Mouse (Mus musculus) cerebellum, postnatal 25 days (tissue): ENCODE data around the gene Olfr1564.
"Not testable (repeated sequence)": the region's sequence is repeated elsewhere in the genome, so short reads cannot be mapped to it uniquely, and the experiment has no call there.

Source experiments
- DNase-seq, 2 experiments: peaks; one replicate each; pipeline ENCODE4 v3.0.0; 2021; ENCODE audit warnings: mixed read lengths in 2 of 2

The Olfr1564 gene

DNA sequence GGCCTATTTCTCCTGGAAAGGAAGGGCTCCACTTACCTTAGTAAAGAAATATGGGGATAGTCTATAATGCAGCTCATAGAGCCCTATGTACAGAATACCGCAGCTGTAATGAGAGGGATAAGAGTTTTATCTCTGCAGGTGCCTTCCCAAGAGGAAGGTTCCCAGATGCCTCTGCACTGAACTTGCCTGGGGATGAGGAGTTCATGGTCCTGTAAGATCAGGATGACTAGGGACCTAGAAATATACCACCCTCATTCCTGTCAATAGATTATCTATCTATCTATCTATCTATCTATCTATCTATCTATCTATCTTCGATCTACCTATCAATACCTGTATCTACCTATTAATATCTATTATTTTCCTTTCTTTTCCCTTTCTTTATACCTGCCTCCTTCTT, at the start of gene Olfr1564:
Olfr1564 (minus strand) TSS at position 101 of the 400 bp plus-strand sequence.
- no peak for DNase-seq

DNA sequence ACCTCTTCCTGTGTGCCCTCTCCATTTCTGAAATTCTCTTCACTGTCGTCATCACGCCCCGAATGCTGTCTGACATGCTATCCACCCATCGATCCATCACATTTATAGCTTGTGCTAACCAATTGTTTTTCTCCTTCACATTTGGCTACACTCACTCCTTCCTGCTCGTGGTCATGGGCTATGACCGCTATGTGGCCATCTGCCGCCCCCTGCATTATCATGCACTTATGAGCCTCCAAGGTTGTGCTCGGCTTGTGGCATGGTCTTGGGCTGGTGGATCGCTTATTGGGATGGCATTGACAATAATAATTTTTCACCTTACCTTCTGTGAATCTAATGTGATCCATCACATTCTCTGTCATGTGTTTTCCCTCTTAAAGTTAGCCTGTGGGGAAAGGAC, 47.4 kb upstream of the Olfr1564 start:
- DNase-seq = no peak

GRCm38 (mm10) chr17:33264376-33264775, 42.9 kb upstream of the Olfr1564 start, which contains the start of gene Olfr63:
TSS of gene Olfr63 (plus strand) at chr17:33264676.
- DNase-seq = no peak

DNA sequence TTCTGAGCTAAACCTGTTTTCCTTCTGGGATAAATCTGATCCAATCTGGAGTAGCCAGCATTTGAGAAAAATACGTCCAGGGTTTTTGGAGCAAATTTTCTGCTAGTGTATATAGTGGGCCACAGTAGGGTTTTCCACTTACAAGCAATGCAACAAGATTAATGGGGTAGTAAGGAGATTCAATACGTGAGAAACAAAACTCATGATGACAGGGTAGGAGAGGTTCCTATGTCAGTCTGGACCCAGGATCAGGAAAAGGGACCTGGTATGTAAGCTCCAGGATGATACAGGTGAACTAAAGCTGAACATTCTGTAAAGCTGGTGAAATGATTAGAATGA, 33.8 kb upstream of the Olfr1564 start:
- DNase-seq = not testable (repeated sequence)

DNA sequence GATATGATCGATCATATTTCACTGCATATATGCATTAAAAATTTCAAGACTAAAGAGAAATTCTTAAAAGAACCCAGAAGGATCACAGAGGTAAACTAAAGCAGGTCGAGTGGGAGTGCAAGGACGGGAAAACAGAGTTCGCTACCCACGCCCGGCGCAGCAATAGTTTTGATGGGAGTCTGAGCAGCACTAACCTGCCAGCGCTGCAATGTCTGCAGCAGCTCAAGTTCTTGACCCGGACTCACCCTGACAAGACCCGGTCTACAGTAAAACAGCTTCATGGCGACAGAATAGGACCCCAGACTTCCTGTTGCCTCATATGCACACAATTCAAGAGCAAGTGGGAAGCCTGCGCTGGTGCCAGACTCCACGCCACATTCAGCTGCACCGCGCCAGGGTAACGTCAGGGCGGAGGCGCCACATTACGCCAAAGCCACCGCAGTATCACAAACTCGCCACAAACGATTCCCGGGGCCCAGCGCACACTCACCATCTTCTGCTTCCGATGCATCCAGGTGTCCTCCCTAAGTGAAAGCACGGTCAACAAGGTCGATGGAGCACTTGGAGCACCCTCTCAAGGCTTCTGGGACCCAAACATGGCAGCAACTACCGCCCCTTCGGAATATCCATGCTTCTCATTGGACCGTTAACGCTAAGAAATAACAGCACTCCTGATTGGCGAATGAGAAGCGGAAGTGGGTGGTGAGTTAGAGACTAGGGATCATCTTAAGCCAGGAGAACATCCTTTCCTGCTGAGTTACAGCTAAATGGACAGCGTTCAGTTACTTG, 33.2 kb upstream of the Olfr1564 start, which contains the start of gene Zfp955a:
Zfp955a (minus strand) TSS at position 616 of the 789 bp plus-strand sequence.
- DNase-seq = not testable (repeated sequence)

GRCm38 (mm10) chr17:33236646-33237045, 15.2 kb upstream of the Olfr1564 start:
- not testable (repeated sequence) for DNase-seq

DNA sequence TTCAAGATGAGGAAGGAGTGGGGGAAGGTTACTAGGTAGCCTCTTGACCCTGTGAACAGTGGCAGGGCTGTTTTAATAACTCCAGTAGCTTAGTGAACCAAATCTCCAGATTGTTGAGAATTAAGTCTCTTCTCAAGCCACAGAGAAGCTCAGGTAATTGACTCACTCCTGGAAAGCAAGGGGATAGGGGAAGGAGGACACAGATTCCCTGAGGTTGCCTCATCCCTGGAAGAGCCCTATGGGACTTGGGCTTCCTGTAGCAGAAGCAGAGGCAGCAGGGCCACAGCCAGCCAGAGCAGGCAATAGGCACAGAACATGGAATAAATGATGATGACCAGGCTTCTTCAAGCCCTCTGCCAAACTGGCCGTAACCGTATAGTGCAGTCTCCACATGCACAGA, 30.5 kb downstream of the Olfr1564 start, which contains the start of gene Olfr239:
Olfr239 (plus strand) TSS at position 301 of the 400 bp plus-strand sequence.
- not testable (repeated sequence) for DNase-seq

- DNase-seq = not testable (repeated sequence)
Observed at GRCm38 (mm10) chr17:33168147-33168546, 53.3 kb downstream of the Olfr1564 start, which contains the start of gene Olfr55. TSS of gene Olfr55 (plus strand) at chr17:33168447.
